Mouse (Mus musculus) embryo, embryonic 9.5 days (tissue): ENCODE measurements around the gene Irx3.

ENCODE experiments used
- DNase-seq: peaks from one replicate; pipeline ENCODE4 v3.0.0-alpha.2; 2017; ENCODE audit errors: extremely low spot score

Gene Irx3

GRCm38 (mm10) chr8:91801241-91801811 lies 541 bp downstream of the Irx3 start:
- DNase-seq, result peak; percentile 86

DNA sequence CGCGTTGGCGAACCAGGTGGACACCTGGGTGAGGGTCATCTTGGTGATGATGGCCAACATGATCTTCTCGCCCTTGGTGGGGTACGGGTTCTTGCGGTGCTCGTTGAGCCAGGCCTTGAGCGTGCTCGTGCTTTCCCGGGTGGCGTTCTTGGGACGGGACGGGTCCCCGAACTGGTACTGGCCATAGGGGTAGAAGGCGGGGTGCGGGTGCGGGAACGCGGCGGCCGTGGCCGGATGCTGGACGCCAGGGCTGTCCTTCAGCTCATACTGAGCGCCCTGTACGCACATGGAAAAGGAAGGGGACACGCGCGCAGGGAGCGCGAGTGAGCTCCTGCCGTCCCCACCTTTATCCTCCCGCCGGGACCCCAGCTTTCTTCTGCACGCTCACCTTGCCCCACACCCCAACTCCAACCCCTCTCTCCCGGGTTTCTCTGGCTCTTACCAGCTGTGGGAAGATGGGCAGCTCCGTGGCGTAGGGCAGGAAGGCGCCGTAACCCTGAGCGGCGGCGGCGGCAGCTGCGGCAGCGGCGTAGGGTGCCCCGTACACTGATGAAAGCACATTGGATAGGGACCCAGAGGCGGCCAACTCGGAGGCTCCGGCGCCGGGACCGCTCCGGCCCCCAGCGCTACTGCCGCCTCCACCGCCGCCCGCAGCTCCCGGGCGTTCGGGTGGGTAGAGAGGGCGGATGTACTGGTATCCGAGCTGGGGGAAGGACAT lies 1.2 kb downstream of the Irx3 start:
- DNase-seq, result peak; percentile 54

- DNase-seq, result peak; percentile 65
Measured at GRCm38 (mm10) chr8:91799681-91800522, 2.0 kb downstream of the Irx3 start.

- no peak for DNase-seq
Measured at GRCm38 (mm10) chr8:91799016-91799581, 2.8 kb downstream of the Irx3 start.

- DNase-seq, result peak; percentile 84
Measured at GRCm38 (mm10) chr8:91797626-91798271, 4.1 kb downstream of the Irx3 start.

- DNase-seq, result peak; percentile 29
Measured at GRCm38 (mm10) chr8:91793846-91794245, 8.0 kb downstream of the Irx3 start.

DNA sequence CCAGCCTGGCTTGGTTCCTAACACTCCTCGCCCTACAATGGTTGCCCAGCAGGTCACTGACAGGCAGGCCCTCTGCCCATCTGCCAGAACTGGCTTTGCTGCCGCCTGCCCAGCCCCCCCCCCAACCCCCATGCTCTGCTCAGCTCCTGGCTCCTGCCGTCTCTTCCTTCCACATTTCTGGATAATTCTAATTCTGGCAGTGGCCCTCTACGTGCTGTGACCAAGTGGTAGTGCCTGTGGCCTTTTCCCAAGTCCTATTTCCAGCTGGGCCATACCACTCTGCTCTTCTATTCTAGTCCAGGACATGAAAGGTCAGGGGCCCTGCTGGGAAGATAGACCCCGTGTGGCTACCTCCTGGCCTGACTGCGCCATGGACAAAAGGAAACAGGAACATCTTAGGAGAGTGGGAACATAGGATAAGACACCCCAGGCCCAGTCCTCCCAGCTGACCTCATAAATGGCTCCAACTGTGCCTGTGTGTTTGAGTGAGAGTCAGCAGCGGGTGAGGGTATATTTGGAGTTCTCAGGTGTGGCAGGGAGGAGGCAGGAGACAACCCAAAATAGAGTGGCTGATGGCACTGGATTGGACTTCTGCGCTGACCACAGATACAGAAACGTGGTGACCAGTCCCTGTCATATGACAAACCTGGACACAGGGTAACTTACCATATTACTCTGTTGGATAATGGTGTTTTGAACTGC lies 14.5 kb downstream of the Irx3 start:
- no peak for DNase-seq

- DNase-seq, result no peak
Measured at GRCm38 (mm10) chr8:91782940-91783339, 18.9 kb downstream of the Irx3 start.

DNA sequence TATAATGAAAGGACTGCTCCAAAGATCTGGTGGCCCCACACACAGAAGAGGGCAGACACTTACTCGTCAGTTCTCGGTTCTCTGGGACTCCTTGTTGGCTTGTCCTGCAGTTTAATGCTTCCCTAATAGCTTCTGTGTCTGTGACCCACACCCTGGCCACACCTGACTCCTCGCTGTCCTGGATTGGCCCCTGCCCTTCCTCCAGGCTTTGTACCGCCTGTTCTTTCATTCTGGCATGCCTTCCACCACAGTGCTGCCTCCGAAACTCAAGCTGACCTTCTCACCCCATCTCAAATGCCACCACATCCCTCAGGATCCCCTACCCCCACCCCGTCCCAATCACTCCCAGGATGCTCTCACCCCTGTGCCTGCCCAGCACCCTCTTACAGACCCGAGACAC lies 19.7 kb downstream of the Irx3 start:
- DNase-seq, result no peak

DNA sequence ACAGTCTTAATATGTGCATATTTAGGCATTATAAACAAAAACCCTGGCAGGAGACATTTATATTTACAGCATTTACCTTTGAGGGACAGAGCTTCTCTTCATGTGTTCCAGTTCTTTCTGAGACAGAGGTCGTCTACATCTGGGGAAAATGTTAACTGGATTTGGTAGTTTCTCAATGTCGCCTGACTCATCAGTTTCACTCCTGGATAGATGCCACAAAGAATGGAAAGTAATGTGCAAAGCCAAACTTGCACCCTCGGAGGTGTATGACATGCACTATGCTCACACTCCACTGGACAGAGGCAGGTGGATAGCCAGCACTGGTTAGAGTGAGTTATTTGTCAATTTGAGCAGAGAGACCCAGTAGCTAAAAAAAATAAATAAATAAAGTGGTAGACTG lies 21.2 kb downstream of the Irx3 start:
- no peak for DNase-seq

GRCm38 (mm10) chr8:91768857-91769256 lies 33.0 kb downstream of the Irx3 start:
- no peak for DNase-seq

- no peak for DNase-seq
Measured at GRCm38 (mm10) chr8:91765411-91766034, 36.3 kb downstream of the Irx3 start.

DNA sequence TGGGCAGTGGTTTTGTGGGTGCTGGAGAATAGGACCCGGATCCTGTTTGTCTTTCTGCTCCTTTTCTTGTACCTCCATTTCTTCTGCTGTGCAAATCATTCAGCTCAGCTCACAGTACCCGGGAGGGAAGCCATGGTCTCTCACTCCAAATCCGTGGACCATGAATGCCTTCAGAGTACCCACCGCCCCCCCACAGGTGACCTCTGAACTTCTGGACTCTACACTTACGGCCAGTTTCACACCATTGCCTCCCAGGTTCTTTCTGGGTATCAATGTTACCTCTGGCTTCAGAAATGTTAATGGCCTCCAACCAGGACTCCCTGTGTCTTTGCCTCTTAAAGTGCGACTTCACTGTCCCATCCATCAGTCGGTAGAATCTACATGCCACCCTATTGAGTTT lies 46.3 kb downstream of the Irx3 start:
- no peak for DNase-seq

GRCm38 (mm10) chr8:91755062-91755461 lies 46.8 kb downstream of the Irx3 start:
- no peak for DNase-seq

DNA sequence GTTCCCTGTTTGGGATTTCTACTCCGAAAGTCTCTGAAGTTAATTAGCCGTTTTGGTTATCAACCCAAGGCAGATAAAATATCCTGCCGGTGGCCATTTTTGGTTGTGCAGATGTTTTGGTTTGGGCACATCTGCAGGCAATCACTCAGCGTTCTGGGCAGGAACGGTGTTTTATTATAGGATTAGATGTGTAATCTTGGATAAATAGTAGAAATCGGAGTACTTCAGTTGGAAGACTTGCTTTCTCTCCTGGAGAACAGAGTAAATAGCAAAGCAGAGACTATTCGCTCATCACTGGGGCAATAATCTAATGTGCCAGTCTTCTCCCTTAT lies 51.1 kb downstream of the Irx3 start:
- no peak for DNase-seq

- no peak for DNase-seq
Measured at GRCm38 (mm10) chr8:91750096-91750793, 51.6 kb downstream of the Irx3 start.

GRCm38 (mm10) chr8:91749412-91749811 lies 52.5 kb downstream of the Irx3 start:
- DNase-seq, result no peak
